Mouse (Mus musculus) spleen, adult 18-20 months (tissue): ENCODE results near the gene Rnf180.

ENCODE experiments used
- DNase-seq, 2 experiments: peaks; one replicate each; pipeline ENCODE4 v3.0.0; 2022; ENCODE audit warnings: mixed read lengths in 2 of 2

Rnf180 gene

DNA sequence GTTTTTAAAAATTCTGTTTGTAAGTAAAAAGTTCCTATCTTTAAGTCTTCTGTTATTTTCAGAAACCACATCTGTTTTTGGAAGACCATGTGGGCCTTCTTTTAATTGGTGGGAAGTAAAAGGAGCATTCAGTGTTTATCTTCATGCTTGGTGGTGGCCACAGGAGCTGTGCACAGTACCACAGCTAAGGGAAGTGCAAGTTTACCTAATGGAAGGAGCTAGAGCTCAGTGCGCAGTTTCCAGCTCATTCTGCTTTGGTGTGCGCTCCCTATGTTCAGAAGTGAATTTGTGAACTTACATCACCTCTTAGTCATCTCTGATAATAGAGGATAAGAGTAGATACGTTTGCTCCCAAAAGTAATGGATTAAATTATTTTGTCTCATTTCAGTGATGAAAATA, 172.5 kb downstream of the Rnf180 start:
- no peak for DNase-seq

GRCm38 (mm10) chr13:105121617-105122016, 173.0 kb downstream of the Rnf180 start:
- no peak for DNase-seq

- no peak for DNase-seq
These were observed 183.0 kb downstream of the Rnf180 start for GRCm38 (mm10) chr13:105111599-105111998.

DNA sequence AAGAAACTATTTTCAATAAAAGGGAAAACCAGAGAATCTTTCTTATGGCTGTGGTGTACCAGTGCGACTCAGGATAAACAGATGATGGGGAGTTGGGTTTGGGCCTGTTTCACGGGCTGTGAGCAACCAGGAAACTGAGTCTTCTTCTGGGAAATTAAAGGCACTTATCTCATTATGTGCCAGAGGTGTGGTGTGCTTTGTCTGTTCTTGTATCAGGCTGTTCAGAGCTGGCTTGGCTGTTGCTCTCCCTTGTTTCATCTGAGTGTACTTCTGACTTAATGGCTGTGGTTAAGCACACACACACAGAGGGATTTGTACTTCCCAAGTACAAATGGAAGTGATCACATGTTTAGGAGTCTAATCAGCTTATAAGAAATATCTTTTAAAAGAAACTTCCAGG, 190.2 kb downstream of the Rnf180 start:
- no peak for DNase-seq

DNA sequence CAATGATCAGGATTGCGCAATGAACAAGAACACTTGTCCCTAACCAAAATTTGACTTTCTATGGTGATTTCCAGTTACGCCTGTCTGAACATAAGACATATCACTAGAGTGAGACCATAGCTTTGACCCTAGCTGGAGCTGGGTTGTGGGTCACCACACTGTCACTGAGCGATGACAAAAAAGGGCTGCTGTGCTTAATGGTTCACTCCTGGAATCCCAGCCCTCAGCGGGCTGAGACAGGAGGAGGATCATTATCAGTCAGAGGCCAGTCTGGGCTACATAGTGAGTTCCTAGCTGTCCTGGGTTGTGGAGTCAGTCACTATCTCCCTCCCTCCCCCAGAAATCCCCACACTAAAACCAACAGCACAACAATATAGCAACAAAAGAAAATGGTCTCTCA, 193.9 kb downstream of the Rnf180 start:
- DNase-seq = no peak

DNA sequence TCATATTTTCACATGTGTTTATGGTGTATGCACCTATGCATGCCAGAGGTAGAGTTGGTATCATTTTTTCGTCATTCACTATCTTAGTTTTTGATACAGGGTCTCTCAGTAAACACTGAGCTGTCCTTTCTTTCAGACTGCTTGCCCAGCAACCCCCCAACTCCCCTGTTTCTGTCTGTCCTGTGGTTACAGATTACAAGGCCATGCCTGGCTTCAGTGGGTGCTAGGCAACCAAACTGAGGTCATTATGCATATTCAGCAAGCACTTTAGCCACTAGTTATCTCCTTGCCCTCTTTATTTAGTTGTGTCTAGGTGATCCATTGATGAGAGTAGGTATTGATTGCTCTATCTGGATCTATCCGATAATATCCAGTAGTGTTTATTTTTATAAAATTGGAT, 198.3 kb downstream of the Rnf180 start:
- DNase-seq = no peak

GRCm38 (mm10) chr13:105089276-105089675, 205.3 kb downstream of the Rnf180 start:
- no peak for DNase-seq

DNA sequence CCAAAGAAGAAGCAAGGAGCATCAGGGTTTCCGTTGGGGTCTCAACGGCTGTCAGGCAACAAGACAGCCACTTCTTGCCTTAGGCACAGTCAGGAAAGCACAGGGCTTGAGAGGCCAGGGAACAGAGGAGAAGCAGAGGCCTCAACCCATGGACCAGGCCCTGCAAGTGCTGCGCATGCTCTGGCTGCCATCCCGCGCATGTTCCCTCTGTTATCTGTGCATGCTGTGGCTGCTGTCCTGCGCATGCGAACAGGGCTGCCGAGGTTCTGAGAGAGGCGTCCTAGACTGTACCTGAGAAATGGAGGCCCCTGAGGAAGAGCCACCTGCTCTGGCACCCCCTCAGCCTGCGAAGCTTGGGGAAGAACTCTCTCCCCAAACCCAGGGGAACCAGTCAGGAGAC, 212.8 kb downstream of the Rnf180 start, which contains the start of gene 4933425L06Rik:
Gene 4933425L06Rik (plus strand): TSS at position 261 of the 400 bp plus-strand sequence.
- DNase-seq = no peak
